8 mouse cellular contexts compared by ENCODE assay signal in genomic region chr9:65629767-65630630, GRCm38 (mm10). TPM values are rescaled to one million over a fixed set of nuclear protein-coding genes. Genes with fewer than 3 reads are reported as not detected.
DNase-seq lines count a peak whose midpoint lies in the region; ATAC-seq and TF ChIP-seq lines count a peak whose summit lies in the region.

No protein-coding gene starts in this region.

- H3K27me3 ChIP-seq in embryonic facial prominence, embryonic 15.5 days = peaks cover 34% of the 10 kb centered on the region
- no peaks in the 10 kb centered on the region for H3K27me3 ChIP-seq in heart, postnatal 0 days (ENCODE audit: control insufficient read depth, insufficient read depth, low read length)
- peaks cover 22% of the 10 kb centered on the region for H3K27me3 ChIP-seq in megakaryocyte, embryonic 14.5 days (replicated peaks)
- peaks cover 9% of the 10 kb centered on the region for H3K27me3 ChIP-seq in splenic B cell, adult 2 months (ENCODE audit: control insufficient read depth, insufficient read depth, low read length, poor library complexity, severe bottlenecking)

- peak; percentile 94 for ATAC-seq in embryonic facial prominence, embryonic 15.5 days (ENCODE audit: insufficient number of reproducible peaks, low FRiP score, low TSS enrichment, low read depth)
- peak; percentile 90 for ATAC-seq in heart, postnatal 0 days (ENCODE audit: insufficient read depth, low read depth)

- H3K9ac ChIP-seq in embryonic facial prominence, embryonic 15.5 days = peak overlapping the region; percentile 50; the same call in 1 of the 2 replicates
- H3K9ac ChIP-seq in heart, postnatal 0 days (replicated peaks; ENCODE audit: low read depth, low read length) = peak overlapping the region; percentile 84

- peak overlapping the region; percentile 57 for H3K4me3 ChIP-seq in embryonic facial prominence, embryonic 15.5 days (replicated peaks)
- H3K4me3 ChIP-seq in heart, postnatal 0 days (ENCODE audit: low read depth, low read length) = peak overlapping the region; percentile 71
- peak overlapping the region; percentile 92 for H3K4me3 ChIP-seq in megakaryocyte, embryonic 14.5 days (replicated peaks)

- peak; percentile 42; the same call in 1 of the 2 replicates for TF ChIP-seq EP300 in heart, postnatal 0 days (IDR thresholded peaks at IDR 0.05; ENCODE audit: low read depth)

- under 1% methylated on average over 37 of the region's 83 CpGs for WGBS in embryonic facial prominence, embryonic 15.5 days
- under 1% methylated on average over 53 of the region's 83 CpGs for WGBS in heart, postnatal 0 days

- peaks cover 15% of the 10 kb centered on the region for H3K4me1 ChIP-seq in embryonic facial prominence, embryonic 15.5 days
- H3K4me1 ChIP-seq in heart, postnatal 0 days (ENCODE audit: control insufficient read depth, insufficient read depth) = no peaks in the 10 kb centered on the region
- H3K4me1 ChIP-seq in megakaryocyte, embryonic 14.5 days = peaks cover 47% of the 10 kb centered on the region

- no peak overlapping the region for H3K27ac ChIP-seq in embryonic facial prominence, embryonic 15.5 days (replicated peaks)
- H3K27ac ChIP-seq in heart, postnatal 0 days (ENCODE audit: low read depth) = peak overlapping the region; percentile 90

- no peak for TF ChIP-seq CTCF in heart, postnatal 0 days (IDR thresholded peaks at IDR 0.05; ENCODE audit: low read depth)

- H3K4me2 ChIP-seq in embryonic facial prominence, embryonic 15.5 days (replicated peaks) = peak overlapping the region; percentile 99
- H3K4me2 ChIP-seq in heart, postnatal 0 days (ENCODE audit: low read depth, low read length) = peak overlapping the region; percentile 76

- DNase-seq in right cerebral cortex, postnatal 14 days = peak; percentile 13
- DNase-seq in right cerebral cortex, adult 18-20 months = no peak
- DNase-seq in heart, postnatal 0 days (ENCODE audit: low spot score) = peak; percentile 65
- DNase-seq in kidney, postnatal 25 days = peak; percentile 72 to 88
- peak; percentile 45 for DNase-seq in splenic B cell, adult 2 months (ENCODE audit: low read depth, low spot score)
- DNase-seq in frontal cortex, postnatal 25 days (ENCODE audit: low spot score in 2 of 2) = no peak

- no peaks in the 10 kb centered on the region for H3K36me3 ChIP-seq in embryonic facial prominence, embryonic 15.5 days
- no peaks in the 10 kb centered on the region for H3K36me3 ChIP-seq in heart, postnatal 0 days (replicated peaks; ENCODE audit: control insufficient read depth, insufficient read depth, low read length)
- H3K36me3 ChIP-seq in megakaryocyte, embryonic 14.5 days (replicated peaks; ENCODE audit: low read length) = peaks cover 15% of the 10 kb centered on the region
- H3K36me3 ChIP-seq in splenic B cell, adult 2 months (ENCODE audit: control insufficient read depth, insufficient read depth, low read length, poor library complexity, severe bottlenecking) = no peaks in the 10 kb centered on the region

- H3K9me3 ChIP-seq in embryonic facial prominence, embryonic 15.5 days (replicated peaks) = no peaks in the 10 kb centered on the region
- H3K9me3 ChIP-seq in heart, postnatal 0 days (replicated peaks; ENCODE audit: control insufficient read depth, low read length) = no peaks in the 10 kb centered on the region
- no peaks in the 10 kb centered on the region for H3K9me3 ChIP-seq in megakaryocyte, embryonic 14.5 days

RNA-seq across cellular contexts. Expression of gene Rbpms2, which starts 0.6 kb away (rescaled TPM):
- 7.9 and 8.9 TPM in 2 replicates for polyA plus RNA-seq in embryonic facial prominence, embryonic 15.5 days (2015; fragmentation: Nextera tagmentation; extraction: Ambion mirVana)
- total RNA-seq in heart, postnatal 0 days (2014; rRNA removed; ENCODE audit: low replicate concordance) = 94.5 and 121 TPM in 2 replicates
- polyA plus RNA-seq in heart, postnatal 0 days (2015; fragmentation: Nextera tagmentation; extraction: Ambion mirVana) = 108 and 117 TPM in 2 replicates
- polyA plus RNA-seq in megakaryocyte, embryonic 14.5 days (2012; ENCODE audit: insufficient read depth, low replicate concordance) = 500 and 536 TPM in 2 replicates

RNA-seq across cellular contexts. Expression of gene Oaz2, which starts 37.8 kb away (rescaled TPM):
- polyA plus RNA-seq in embryonic facial prominence, embryonic 15.5 days (2015; fragmentation: Nextera tagmentation; extraction: Ambion mirVana) = 304 and 311 TPM in 2 replicates
- 317 and 350 TPM in 2 replicates for total RNA-seq in heart, postnatal 0 days (2014; rRNA removed; ENCODE audit: low replicate concordance)
- 293 TPM in 2 replicates for polyA plus RNA-seq in heart, postnatal 0 days (2015; fragmentation: Nextera tagmentation; extraction: Ambion mirVana)
- polyA plus RNA-seq in megakaryocyte, embryonic 14.5 days (2012; ENCODE audit: insufficient read depth, low replicate concordance) = 27.7 and 31.8 TPM in 2 replicates

RNA-seq across cellular contexts. Expression of gene Pif1, which starts 43.0 kb away (rescaled TPM):
- polyA plus RNA-seq in embryonic facial prominence, embryonic 15.5 days (2015; fragmentation: Nextera tagmentation; extraction: Ambion mirVana) = 10.8 and 11.5 TPM in 2 replicates
- total RNA-seq in heart, postnatal 0 days (2014; rRNA removed; ENCODE audit: low replicate concordance) = 7.1 and 32.7 TPM in 2 replicates
- 2.5 and 2.6 TPM in 2 replicates for polyA plus RNA-seq in heart, postnatal 0 days (2015; fragmentation: Nextera tagmentation; extraction: Ambion mirVana)
- 3.9 and 6.9 TPM in 2 replicates for polyA plus RNA-seq in megakaryocyte, embryonic 14.5 days (2012; ENCODE audit: insufficient read depth, low replicate concordance)

RNA-seq across cellular contexts. Expression of gene Plekho2, which starts 50.2 kb away (rescaled TPM):
- 15.0 and 16.0 TPM in 2 replicates for polyA plus RNA-seq in embryonic facial prominence, embryonic 15.5 days (2015; fragmentation: Nextera tagmentation; extraction: Ambion mirVana)
- total RNA-seq in heart, postnatal 0 days (2014; rRNA removed; ENCODE audit: low replicate concordance) = 12.8 and 21.0 TPM in 2 replicates
- polyA plus RNA-seq in heart, postnatal 0 days (2015; fragmentation: Nextera tagmentation; extraction: Ambion mirVana) = 7.6 and 8.3 TPM in 2 replicates
- polyA plus RNA-seq in megakaryocyte, embryonic 14.5 days (2012; ENCODE audit: insufficient read depth, low replicate concordance) = 198 and 329 TPM in 2 replicates

Comparison
In these comparisons a context has a peak if more than half of its experiments do, and no peak if none do; other contexts are left out.
1. DNase-seq: peak in right cerebral cortex, postnatal 14 days (single experiment), heart, postnatal 0 days (single experiment), kidney, postnatal 25 days (2 of 2) and splenic B cell, adult 2 months (single experiment); none in right cerebral cortex, adult 18-20 months (single experiment) and frontal cortex, postnatal 25 days (0 of 2).
2. RNA of gene Rbpms2, which starts 0.6 kb away (polyA plus RNA-seq): 500 to 536 TPM in megakaryocyte, embryonic 14.5 days and 108 to 117 TPM in heart, postnatal 0 days; 7.9 to 8.9 TPM in embryonic facial prominence, embryonic 15.5 days; every median in the first group is over 10 times any median in the second.
3. Peak in every context shown above with its lines, with median percentiles within 50 percentile points of each other: H3K4me3 ChIP-seq.